Mouse (Mus musculus): ENCODE measurements around the gene Insl3.

DNA sequence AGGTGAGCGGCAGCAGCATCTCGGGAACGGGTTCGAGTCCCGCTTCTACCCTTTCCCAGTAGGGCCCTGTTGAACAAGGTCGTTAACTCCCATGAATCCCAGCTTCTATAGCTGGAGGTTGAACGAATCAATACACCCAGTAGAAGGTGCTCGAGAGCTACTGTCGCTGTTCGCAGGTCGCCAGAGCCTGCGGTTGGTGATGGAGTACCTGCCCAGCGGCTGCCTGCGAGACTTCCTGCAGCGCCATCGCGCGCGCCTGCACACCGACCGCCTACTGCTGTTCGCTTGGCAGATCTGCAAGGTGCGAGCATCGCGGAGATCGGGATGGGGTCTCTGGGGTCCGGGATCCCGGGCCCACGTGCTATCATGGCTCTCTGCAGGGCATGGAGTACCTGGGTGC, 3.4 kb upstream of the Insl3 start:
- no peak for TF ChIP-seq EP300 (optimal IDR thresholded peaks at IDR 0.05)
- TF ChIP-seq CTCF (IDR thresholded peaks at IDR 0.05; ENCODE audit: low read depth): peak; percentile 62

Measured in stomach, postnatal 0 days (tissue).